Mouse (Mus musculus) hindbrain, embryonic 14.5 days (tissue): ENCODE results near the gene Aco2. TPM values are rescaled to one million over a fixed set of nuclear protein-coding genes. Genes with fewer than 3 reads are reported as not detected.

Experiments
- ATAC-seq: fragments of 200-750 bp; cut with Nextera tagmentation; 2 replicates; pipeline ENCODE4 v1.8.0; 2017; ENCODE audit warnings: moderate number of reproducible peaks, mild to moderate bottlenecking, moderate TSS enrichment, moderate library complexity; ENCODE audit not compliant: low FRiP score
- DNase-seq: peaks from one replicate; pipeline ENCODE4 v3.0.0-alpha.2; 2015; ENCODE audit warnings: low spot score
- H3K27ac ChIP-seq: fragments of 300-500 bp; sonication (generic); 2 replicates; pipeline ENCODE4 v1.5.1; 2014; ENCODE audit warnings: mild to moderate bottlenecking, moderate library complexity
- H3K27me3 ChIP-seq: fragments of 300-500 bp; sonication (generic); 2 replicates; pipeline ENCODE4 v1.6.1; 2014; ENCODE audit warnings: mild to moderate bottlenecking, low read length, mixed read lengths; ENCODE audit not compliant: control insufficient read depth, insufficient read depth
- H3K36me3 ChIP-seq: fragments of 300-500 bp; sonication (generic); replicated peaks from 2 replicates; pipeline ENCODE4 v1.6.1; 2014; ENCODE audit not compliant: control insufficient read depth, insufficient read depth
- H3K4me1 ChIP-seq: fragments of 300-500 bp; sonication (generic); replicated peaks from 2 replicates; pipeline ENCODE4 v1.6.1; 2014; ENCODE audit warnings: antibody characterized with exemption, low read length, mixed read lengths; ENCODE audit not compliant: control insufficient read depth, insufficient read depth
- H3K4me2 ChIP-seq: fragments of 300-500 bp; sonication (generic); replicated peaks from 2 replicates; pipeline ENCODE4 v1.6.1; 2014; ENCODE audit warnings: mild to moderate bottlenecking, moderate library complexity
- H3K4me3 ChIP-seq: fragments of 300-500 bp; sonication (generic); replicated peaks from 2 replicates; pipeline ENCODE4 v1.5.1; 2014; ENCODE audit warnings: mild to moderate bottlenecking, low read length
- H3K9ac ChIP-seq: fragments of 300-500 bp; sonication (generic); 2 replicates; pipeline ENCODE4 v1.6.1; 2014
- H3K9me3 ChIP-seq: fragments of 300-500 bp; sonication (generic); 2 replicates; pipeline ENCODE4 v1.6.1; 2016; ENCODE audit warnings: low read length; ENCODE audit not compliant: control insufficient read depth
- WGBS: fragments of 180-500 bp; shearing (Covaris S2); extraction: QIAGEN DNeasy Blood & Tissue Kit; methylation state at CpG from one replicate; pipeline ENCODE4 v1.1.7; 2014; 5-methylcytosine and 5-hydroxymethylcytosine counted together
- polyA plus RNA-seq: library from polyadenylated mRNA; unstranded; fragments of >200 nt; fragmentation: Nextera tagmentation; extraction: Ambion mirVana; gene quantifications from 2 replicates; pipeline ENCODE4 v1.2.1, GENCODE M21; 2014

Aco2 gene
- polyA plus RNA-seq, 1 experiment from 2014 or later: 252 TPM

GRCm38 (mm10) chr15:81860471-81861135 lies 11.5 kb upstream of the Aco2 start:
- peak overlapping the region; percentile 50 for H3K9ac ChIP-seq
- DNase-seq (no peak), ATAC-seq (no peak)
- H3K4me2 ChIP-seq: peak overlapping the region; percentile 98
- peak overlapping the region; percentile 97 for H3K27ac ChIP-seq
- H3K36me3 ChIP-seq: peaks cover 17% of the 10 kb centered on the region
- peak overlapping the region; percentile 94 for H3K4me3 ChIP-seq
- H3K27me3 ChIP-seq: no peaks in the 10 kb centered on the region
- peaks cover 13% of the 10 kb centered on the region; the same call in 1 of the 2 replicates for H3K4me1 ChIP-seq
- WGBS: 46% methylated on average over 8 of the region's 8 CpGs
- H3K9me3 ChIP-seq: no peaks in the 10 kb centered on the region

GRCm38 (mm10) chr15:81864238-81864637 lies 7.9 kb upstream of the Aco2 start:
- no peak for ATAC-seq
- Histone ChIP-seq H3K4me3 (no peak overlapping the region), H3K27ac (no peak overlapping the region), H3K9me3 (no peaks in the 10 kb centered on the region), H3K4me1 (0 out of 2 replicates have a peak, but pooled peaks cover 9% of the 10 kb centered on the region), H3K9ac (no peak overlapping the region), H3K4me2 (no peak overlapping the region), H3K36me3 (peaks cover 54% of the 10 kb centered on the region), H3K27me3 (no peaks in the 10 kb centered on the region)
- DNase-seq: no peak
- 93% methylated on average over 7 of the region's 7 CpGs for WGBS

GRCm38 (mm10) chr15:81869985-81870384 lies 2.1 kb upstream of the Aco2 start:
- H3K4me2 ChIP-seq: no peak overlapping the region
- H3K4me3 ChIP-seq: no peak overlapping the region
- H3K9ac ChIP-seq: no peak overlapping the region
- H3K27me3 ChIP-seq: no peaks in the 10 kb centered on the region
- peaks cover 16% of the 10 kb centered on the region for H3K4me1 ChIP-seq
- peaks cover 56% of the 10 kb centered on the region for H3K36me3 ChIP-seq
- H3K9me3 ChIP-seq: no peaks in the 10 kb centered on the region
- no peak for DNase-seq
- WGBS: 97% methylated on average over 5 of the region's 5 CpGs
- H3K27ac ChIP-seq: no peak overlapping the region
- no peak for ATAC-seq

GRCm38 (mm10) chr15:81871604-81872261 lies 376 bp upstream of the Aco2 start, which contains the start of gene Phf5a:
Phf5a (minus strand) TSS chr15:81871911.
- DNase-seq (peak; percentile 98), ATAC-seq (peak; percentile 89)
- Histone ChIP-seq H3K9me3 (no peaks in the 10 kb centered on the region), H3K4me1 (peaks cover 16% of the 10 kb centered on the region), H3K4me2 (peak within 1 kb of the TSS; percentile 74), H3K36me3 (peaks cover 38% of the 10 kb centered on the region), H3K4me3 (peak within 1 kb of the TSS; percentile 72), H3K27me3 (no peaks in the 10 kb centered on the region), H3K9ac (peak within 1 kb of the TSS; percentile 82), H3K27ac (peak within 1 kb of the TSS; percentile 99)
- under 1% methylated on average over 30 of the region's 30 CpGs for WGBS

- peaks cover 26% of the 10 kb centered on the region for H3K4me1 ChIP-seq
- no peaks in the 10 kb centered on the region for H3K36me3 ChIP-seq
- no peaks in the 10 kb centered on the region for H3K9me3 ChIP-seq
- no peak overlapping the region for H3K4me3 ChIP-seq
- DNase-seq (peak; percentile 71), ATAC-seq (peak; percentile 93)
- peak overlapping the region; percentile 10 for H3K9ac ChIP-seq
- WGBS: 45% methylated on average over 5 of the region's 5 CpGs
- H3K4me2 ChIP-seq: peak overlapping the region; percentile 16
- no peaks in the 10 kb centered on the region for H3K27me3 ChIP-seq
- H3K27ac ChIP-seq: peak overlapping the region; percentile 90
Observed at GRCm38 (mm10) chr15:81879531-81880401, 7.7 kb downstream of the Aco2 start.

- Histone ChIP-seq H3K36me3 (no peaks in the 10 kb centered on the region; the same call in 1 of the 2 replicates), H3K4me1 (peaks cover 26% of the 10 kb centered on the region), H3K9me3 (no peaks in the 10 kb centered on the region), H3K4me3 (no peak overlapping the region), H3K27ac (no peak overlapping the region), H3K27me3 (no peaks in the 10 kb centered on the region), H3K9ac (no peak overlapping the region), H3K4me2 (no peak overlapping the region)
- DNase-seq (no peak), ATAC-seq (no peak)
- 94% methylated on average over 3 of the region's 3 CpGs for WGBS
Observed at GRCm38 (mm10) chr15:81882348-81882747, 10.2 kb downstream of the Aco2 start.

- ATAC-seq: no peak
- no peak overlapping the region for H3K9ac ChIP-seq
- no peaks in the 10 kb centered on the region for H3K27me3 ChIP-seq
- H3K9me3 ChIP-seq: no peaks in the 10 kb centered on the region
- no peak for DNase-seq
- no peak overlapping the region for H3K27ac ChIP-seq
- H3K4me1 ChIP-seq: peaks cover 7% of the 10 kb centered on the region; the same call in 1 of the 2 replicates
- H3K36me3 ChIP-seq: peaks cover 16% of the 10 kb centered on the region
- H3K4me2 ChIP-seq: no peak overlapping the region
- no peak overlapping the region for H3K4me3 ChIP-seq
- WGBS: 69% methylated on average over 3 of the region's 3 CpGs
Observed at GRCm38 (mm10) chr15:81885418-81885934, 13.4 kb downstream of the Aco2 start.

GRCm38 (mm10) chr15:81886795-81887550 lies 14.9 kb downstream of the Aco2 start:
- 92% methylated on average over 6 of the region's 6 CpGs for WGBS
- Histone ChIP-seq H3K27me3 (no peaks in the 10 kb centered on the region), H3K36me3 (peaks cover 31% of the 10 kb centered on the region), H3K4me2 (no peak overlapping the region), H3K9me3 (no peaks in the 10 kb centered on the region), H3K4me1 (no peaks in the 10 kb centered on the region), H3K4me3 (no peak overlapping the region), H3K9ac (no peak overlapping the region), H3K27ac (no peak overlapping the region)
- DNase-seq (no peak), ATAC-seq (no peak)
